Mouse (Mus musculus): ENCODE measurements around the gene Nup160. TPM values are rescaled to one million over a fixed set of nuclear protein-coding genes. Genes with fewer than 3 reads are reported as not detected.
A peak's percentile ranks its signal among the peaks of the same experiment; 100 is the strongest.

The Nup160 gene
- polyA plus RNA-seq, 1 experiment from 2014 or later, result 24.0 TPM

GRCm38 (mm10) chr2:90746538-90746865 is 69.5 kb downstream of the Nup160 start:
- ATAC-seq (ENCODE audit: insufficient number of reproducible peaks, insufficient read depth, low FRiP score, low read depth), result no peak
- WGBS, result 7% methylated on average over 4 of the region's 4 CpGs
- H3K36me3 ChIP-seq (ENCODE audit: control insufficient read depth, insufficient read depth, low read length), result peaks cover 35% of the 10 kb centered on the region
- H3K4me3 ChIP-seq (ENCODE audit: control insufficient read depth in 1 of 2, insufficient read depth in 1 of 2, low read depth in 1 of 2, low read length in 2 of 2), result peak overlapping the region; percentile 66 to 94
- H3K27ac ChIP-seq (replicated peaks in 1 of 2; ENCODE audit: control insufficient read depth in 1 of 2, insufficient read depth in 1 of 2, low read depth in 2 of 2, low read length in 2 of 2), result peak overlapping the region; percentile 93 to 97; a peak in 1 of 4 replicates
- peaks cover 3 to 19% of the 10 kb centered on the region in 2 experiments; a peak in 3 of 4 replicates for H3K4me1 ChIP-seq (ENCODE audit: control insufficient read depth in 2 of 2, insufficient read depth in 2 of 2, low read length in 2 of 2)
- H3K9me3 ChIP-seq (ENCODE audit: control insufficient read depth, low read length), result 0 out of 2 replicates have a peak, but pooled peaks cover 3% of the 10 kb centered on the region
- H3K4me2 ChIP-seq (ENCODE audit: low read length), result peak overlapping the region; percentile 78
- no peaks in the 10 kb centered on the region for H3K27me3 ChIP-seq (ENCODE audit: control insufficient read depth, insufficient read depth, low read length)
- peak overlapping the region; percentile 98 for H3K9ac ChIP-seq (ENCODE audit: low read length)

GRCm38 (mm10) chr2:90747131-90747530 is 70.1 kb downstream of the Nup160 start:
- H3K4me2 ChIP-seq (ENCODE audit: low read length), result peak overlapping the region; percentile 78
- H3K9me3 ChIP-seq (ENCODE audit: control insufficient read depth, low read length), result 0 out of 2 replicates have a peak, but pooled peaks cover 3% of the 10 kb centered on the region
- 90% methylated on average over 10 of the region's 10 CpGs for WGBS
- ATAC-seq (ENCODE audit: insufficient number of reproducible peaks, insufficient read depth, low FRiP score, low read depth), result no peak
- peaks cover 3 to 19% of the 10 kb centered on the region in 2 experiments; a peak in 3 of 4 replicates for H3K4me1 ChIP-seq (ENCODE audit: control insufficient read depth in 2 of 2, insufficient read depth in 2 of 2, low read length in 2 of 2)
- peaks cover 40% of the 10 kb centered on the region for H3K36me3 ChIP-seq (ENCODE audit: control insufficient read depth, insufficient read depth, low read length)
- H3K27ac ChIP-seq (replicated peaks in 1 of 2; ENCODE audit: control insufficient read depth in 1 of 2, insufficient read depth in 1 of 2, low read depth in 2 of 2, low read length in 2 of 2), result no peak overlapping the region
- no peak overlapping the region for H3K9ac ChIP-seq (ENCODE audit: low read length)
- peak overlapping the region; percentile 7 to 66; a peak in 1 of 4 replicates for H3K4me3 ChIP-seq (ENCODE audit: control insufficient read depth in 1 of 2, insufficient read depth in 1 of 2, low read depth in 1 of 2, low read length in 2 of 2)
- no peaks in the 10 kb centered on the region for H3K27me3 ChIP-seq (ENCODE audit: control insufficient read depth, insufficient read depth, low read length)

DNA sequence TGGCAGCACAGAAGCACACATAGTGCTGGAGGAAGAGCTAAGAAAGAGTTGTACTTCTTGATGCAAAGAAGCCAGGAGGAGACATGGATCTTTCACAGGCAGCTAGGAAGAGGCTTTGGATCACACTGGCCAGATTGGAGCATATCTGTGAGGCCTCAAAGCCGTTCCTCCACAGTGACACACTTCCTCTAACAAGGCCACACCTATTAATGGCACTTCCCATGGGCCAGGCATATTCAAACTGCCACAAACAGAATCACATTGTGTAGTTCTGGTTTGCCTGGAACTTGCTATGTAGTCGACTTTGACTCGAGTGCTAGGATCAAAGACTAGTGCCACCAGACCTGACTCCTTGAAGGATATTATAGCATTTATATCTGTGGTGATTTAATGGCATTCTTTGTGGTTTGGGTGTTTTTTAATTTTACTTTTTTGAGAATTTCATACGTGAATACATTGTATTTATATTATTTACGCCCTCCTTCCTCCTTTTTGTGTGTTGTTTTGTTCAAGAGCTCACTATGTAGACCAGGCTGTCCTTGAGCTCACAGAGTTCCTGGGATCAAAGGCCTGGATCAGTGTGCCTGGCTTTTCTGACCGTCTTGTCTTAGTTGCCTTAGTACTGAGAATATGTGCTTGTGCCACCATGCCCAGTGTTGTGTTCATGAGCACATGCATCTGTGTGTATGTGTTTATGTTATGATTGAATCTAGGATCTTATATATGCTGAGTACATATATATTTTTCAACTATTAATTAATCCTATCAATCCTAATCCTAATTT is 72.9 kb downstream of the Nup160 start:
- Histone ChIP-seq H3K4me3 (ENCODE audit: control insufficient read depth in 1 of 2, insufficient read depth in 1 of 2, low read depth in 1 of 2, low read length in 2 of 2) (no peak overlapping the region), H3K9me3 (ENCODE audit: control insufficient read depth, low read length) (no peaks in the 10 kb centered on the region), H3K4me2 (ENCODE audit: low read length) (no peak overlapping the region), H3K27me3 (ENCODE audit: control insufficient read depth, insufficient read depth, low read length) (no peaks in the 10 kb centered on the region), H3K9ac (ENCODE audit: low read length) (no peak overlapping the region), H3K4me1 (ENCODE audit: control insufficient read depth in 2 of 2, insufficient read depth in 2 of 2, low read length in 2 of 2) (peaks cover 3 to 19% of the 10 kb centered on the region in 2 experiments; a peak in 3 of 4 replicates), H3K27ac (replicated peaks in 1 of 2; ENCODE audit: control insufficient read depth in 1 of 2, insufficient read depth in 1 of 2, low read depth in 2 of 2, low read length in 2 of 2) (no peak overlapping the region), H3K36me3 (ENCODE audit: control insufficient read depth, insufficient read depth, low read length) (peaks cover 68% of the 10 kb centered on the region)
- 72% methylated on average over 6 of the region's 6 CpGs for WGBS
- ATAC-seq (ENCODE audit: insufficient number of reproducible peaks, insufficient read depth, low FRiP score, low read depth), result no peak

DNA sequence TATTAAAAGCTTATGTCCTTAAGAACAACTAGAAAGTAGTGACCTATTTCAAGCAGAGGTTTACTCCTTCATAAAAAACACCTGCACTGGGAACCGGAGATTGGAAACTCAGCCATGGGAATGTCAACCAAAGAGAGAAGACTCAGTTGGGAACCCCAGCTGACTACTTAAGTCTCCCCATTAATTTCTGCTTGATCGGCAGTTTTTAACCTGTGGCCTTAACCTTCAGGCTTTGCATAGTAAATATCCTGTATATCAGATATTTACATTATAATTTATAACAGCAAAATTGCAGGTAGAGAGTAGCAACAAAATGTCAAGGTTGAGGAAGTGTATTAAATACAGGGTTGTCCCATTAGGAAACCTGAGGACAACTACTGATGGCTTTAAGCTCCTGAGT is 76.5 kb downstream of the Nup160 start:
- Histone ChIP-seq H3K9ac (ENCODE audit: low read length) (no peak overlapping the region), H3K4me2 (ENCODE audit: low read length) (no peak overlapping the region), H3K27me3 (ENCODE audit: control insufficient read depth, insufficient read depth, low read length) (no peaks in the 10 kb centered on the region), H3K4me1 (ENCODE audit: control insufficient read depth in 2 of 2, insufficient read depth in 2 of 2, low read length in 2 of 2) (peaks cover 0 to 10% of the 10 kb centered on the region in 2 experiments; a peak in 1 of 4 replicates), H3K27ac (replicated peaks in 1 of 2; ENCODE audit: control insufficient read depth in 1 of 2, insufficient read depth in 1 of 2, low read depth in 2 of 2, low read length in 2 of 2) (no peak overlapping the region), H3K4me3 (ENCODE audit: control insufficient read depth in 1 of 2, insufficient read depth in 1 of 2, low read depth in 1 of 2, low read length in 2 of 2) (no peak overlapping the region), H3K9me3 (ENCODE audit: control insufficient read depth, low read length) (no peaks in the 10 kb centered on the region), H3K36me3 (ENCODE audit: control insufficient read depth, insufficient read depth, low read length) (peaks cover 91% of the 10 kb centered on the region)
- no peak for ATAC-seq (ENCODE audit: insufficient number of reproducible peaks, insufficient read depth, low FRiP score, low read depth)
- WGBS, result 87% methylated on average over 2 of the region's 2 CpGs

DNA sequence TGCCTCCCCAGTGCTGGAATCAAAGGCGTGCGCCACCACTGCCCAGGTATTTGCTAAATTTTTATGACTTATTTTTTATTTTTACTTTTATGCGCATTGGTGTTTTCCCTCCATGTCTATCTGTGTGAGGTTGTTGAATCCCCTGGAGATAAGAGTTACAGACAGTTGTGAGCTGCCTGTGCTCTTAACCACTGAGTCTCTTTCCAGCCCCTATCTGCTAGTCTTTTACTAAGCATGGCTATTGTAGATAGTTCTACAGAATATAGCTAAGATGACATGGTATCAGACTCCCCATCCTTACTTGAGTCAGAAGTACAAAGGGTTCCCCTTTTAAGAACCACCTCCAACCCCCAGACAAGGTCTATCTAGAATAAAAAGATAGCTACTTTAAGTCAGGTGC is 77.2 kb downstream of the Nup160 start:
- Histone ChIP-seq H3K4me1 (ENCODE audit: control insufficient read depth in 2 of 2, insufficient read depth in 2 of 2, low read length in 2 of 2) (0 out of 4 replicates have a peak, but pooled peaks cover 0 to 6% of the 10 kb centered on the region in 2 experiments), H3K4me2 (ENCODE audit: low read length) (no peak overlapping the region), H3K27me3 (ENCODE audit: control insufficient read depth, insufficient read depth, low read length) (no peaks in the 10 kb centered on the region), H3K9ac (ENCODE audit: low read length) (no peak overlapping the region), H3K9me3 (ENCODE audit: control insufficient read depth, low read length) (no peaks in the 10 kb centered on the region), H3K36me3 (ENCODE audit: control insufficient read depth, insufficient read depth, low read length) (peaks cover 91% of the 10 kb centered on the region), H3K4me3 (ENCODE audit: control insufficient read depth in 1 of 2, insufficient read depth in 1 of 2, low read depth in 1 of 2, low read length in 2 of 2) (no peak overlapping the region), H3K27ac (replicated peaks in 1 of 2; ENCODE audit: control insufficient read depth in 1 of 2, insufficient read depth in 1 of 2, low read depth in 2 of 2, low read length in 2 of 2) (no peak overlapping the region)
- no peak for ATAC-seq (ENCODE audit: insufficient number of reproducible peaks, insufficient read depth, low FRiP score, low read depth)
- WGBS, result 93% methylated on average over 3 of the region's 3 CpGs

DNA sequence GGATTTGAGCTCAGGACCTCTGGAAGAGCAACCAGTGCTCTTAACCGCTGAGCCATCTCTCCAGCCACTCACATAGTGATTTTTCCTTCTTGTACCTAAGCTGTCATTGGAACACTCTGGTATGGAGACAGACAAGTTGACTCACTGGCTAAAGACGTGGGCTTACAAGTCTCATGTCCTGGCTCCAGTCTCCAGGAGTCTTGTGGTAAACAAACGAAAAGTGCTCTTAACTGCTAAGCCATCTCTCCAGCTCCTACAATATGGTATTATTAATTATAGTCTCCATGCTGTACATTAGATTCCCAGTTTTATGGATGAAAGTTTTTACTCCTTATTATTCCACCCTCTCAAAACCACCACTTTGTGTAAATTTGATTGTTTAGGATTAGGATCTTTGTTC is 88.1 kb downstream of the Nup160 start:
- Histone ChIP-seq H3K27ac (replicated peaks in 1 of 2; ENCODE audit: control insufficient read depth in 1 of 2, insufficient read depth in 1 of 2, low read depth in 2 of 2, low read length in 2 of 2) (no peak overlapping the region), H3K4me2 (ENCODE audit: low read length) (no peak overlapping the region), H3K4me1 (ENCODE audit: control insufficient read depth in 2 of 2, insufficient read depth in 2 of 2, low read length in 2 of 2) (no peaks in the 10 kb centered on the region), H3K36me3 (ENCODE audit: control insufficient read depth, insufficient read depth, low read length) (peaks cover 97% of the 10 kb centered on the region), H3K9me3 (ENCODE audit: control insufficient read depth, low read length) (no peaks in the 10 kb centered on the region), H3K4me3 (ENCODE audit: control insufficient read depth in 1 of 2, insufficient read depth in 1 of 2, low read depth in 1 of 2, low read length in 2 of 2) (no peak overlapping the region), H3K9ac (ENCODE audit: low read length) (no peak overlapping the region), H3K27me3 (ENCODE audit: control insufficient read depth, insufficient read depth, low read length) (no peaks in the 10 kb centered on the region)
- no peak for ATAC-seq (ENCODE audit: insufficient number of reproducible peaks, insufficient read depth, low FRiP score, low read depth)
- 85% methylated on average over 3 of the region's 3 CpGs for WGBS

DNA sequence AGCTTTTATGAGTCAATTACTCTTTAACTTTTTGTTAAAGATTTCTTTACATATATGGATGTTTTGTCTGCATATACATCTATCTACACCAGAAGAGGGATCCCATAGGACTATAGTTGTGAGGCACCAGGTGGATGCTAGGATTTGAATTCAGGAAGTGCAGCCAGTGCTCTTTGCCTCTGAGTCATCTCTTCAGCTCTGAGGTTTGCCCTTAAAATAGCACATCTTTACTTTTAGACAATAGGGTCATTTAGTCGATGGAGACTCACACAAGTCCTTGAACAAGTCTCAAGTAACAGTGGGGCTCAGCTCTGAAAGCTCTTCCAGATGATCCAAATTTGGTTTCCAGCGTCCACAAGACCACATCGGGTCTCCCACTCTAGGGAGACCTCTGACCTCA is 104.3 kb downstream of the Nup160 start:
- Histone ChIP-seq H3K9ac (ENCODE audit: low read length) (no peak overlapping the region), H3K27me3 (ENCODE audit: control insufficient read depth, insufficient read depth, low read length) (no peaks in the 10 kb centered on the region), H3K4me1 (ENCODE audit: control insufficient read depth in 2 of 2, insufficient read depth in 2 of 2, low read length in 2 of 2) (peaks cover 2 to 18% of the 10 kb centered on the region in 2 experiments; a peak in 2 of 4 replicates), H3K4me2 (ENCODE audit: low read length) (no peak overlapping the region), H3K36me3 (ENCODE audit: control insufficient read depth, insufficient read depth, low read length) (peaks cover 47% of the 10 kb centered on the region), H3K9me3 (ENCODE audit: control insufficient read depth, low read length) (no peaks in the 10 kb centered on the region), H3K27ac (replicated peaks in 1 of 2; ENCODE audit: control insufficient read depth in 1 of 2, insufficient read depth in 1 of 2, low read depth in 2 of 2, low read length in 2 of 2) (no peak overlapping the region), H3K4me3 (ENCODE audit: control insufficient read depth in 1 of 2, insufficient read depth in 1 of 2, low read depth in 1 of 2, low read length in 2 of 2) (no peak overlapping the region)
- no peak for ATAC-seq (ENCODE audit: insufficient number of reproducible peaks, insufficient read depth, low FRiP score, low read depth)
- 34% methylated on average over 3 of the region's 3 CpGs for WGBS

All from heart, embryonic 14.5 days (tissue).